Mouse (Mus musculus) liver, embryonic 14.5 days (tissue): ENCODE results near the gene Lmtk2. TPM values are rescaled to one million over a fixed set of nuclear protein-coding genes. Genes with fewer than 3 reads are reported as not detected.

ENCODE experiments used
- ATAC-seq: fragments of 200-750 bp; cut with Nextera tagmentation; 2 replicates; pipeline ENCODE4 v1.8.0; 2017; ENCODE audit warnings: moderate number of reproducible peaks, mild to moderate bottlenecking, moderate library complexity; ENCODE audit not compliant: insufficient read depth
- DNase-seq, 3 experiments: peaks; one replicate each; pipeline ENCODE4 v3.0.0-alpha.2; 2012 to 2013; ENCODE audit warnings: low read depth in 3 of 3, low spot score in 3 of 3
- H3K27ac ChIP-seq: fragments of 300-500 bp; sonication (generic); 2 replicates; pipeline ENCODE4 v1.5.1; 2014; ENCODE audit warnings: moderate library complexity, mild to moderate bottlenecking, control low read depth, inconsistent platforms
- H3K27me3 ChIP-seq: fragments of 300-500 bp; sonication (generic); 2 replicates; pipeline ENCODE4 v1.6.1; 2014; ENCODE audit warnings: mild to moderate bottlenecking, low read length, moderate library complexity; ENCODE audit not compliant: control insufficient read depth, insufficient read depth
- H3K36me3 ChIP-seq: fragments of 300-500 bp; sonication (generic); replicated peaks from 2 replicates; pipeline ENCODE4 v1.6.1; 2014; ENCODE audit warnings: low read depth; ENCODE audit not compliant: control insufficient read depth, insufficient read depth
- H3K4me1 ChIP-seq, 2 experiments: fragments of 200-500 bp in 1 of 2; fragments of 300-500 bp in 1 of 2; sonication (generic) in 1 of 2; replicated peaks; 2 replicates each; pipeline ENCODE4 v1.6.1; 2012 to 2014; ENCODE audit warnings: antibody characterized with exemption in 1 of 2, inconsistent platforms in 1 of 2, low read length in 1 of 2; ENCODE audit not compliant: control insufficient read depth in 2 of 2, insufficient read depth in 2 of 2
- H3K4me2 ChIP-seq: fragments of 300-500 bp; sonication (generic); 2 replicates; pipeline ENCODE4 v1.6.1; 2014; ENCODE audit warnings: low read depth, mild to moderate bottlenecking, control low read depth, moderate library complexity
- H3K4me3 ChIP-seq, 2 experiments: fragments of 200-500 bp in 1 of 2; fragments of 300-500 bp in 1 of 2; sonication (generic) in 1 of 2; 2 replicates each; pipeline ENCODE4 v1.5.1; 2012 to 2014; ENCODE audit warnings: low read depth in 2 of 2, low read length in 2 of 2, mild to moderate bottlenecking in 2 of 2, control low read depth in 1 of 2, inconsistent platforms in 1 of 2, moderate library complexity in 1 of 2; ENCODE audit not compliant: insufficient read depth in 1 of 2
- H3K9ac ChIP-seq: fragments of 300-500 bp; sonication (generic); replicated peaks from 2 replicates; pipeline ENCODE4 v1.6.1; 2014; ENCODE audit warnings: mild to moderate bottlenecking, control low read depth, moderate library complexity
- H3K9me3 ChIP-seq: fragments of 300-500 bp; sonication (generic); 2 replicates; pipeline ENCODE4 v1.6.1; 2016; ENCODE audit warnings: low read length, mixed read lengths; ENCODE audit not compliant: control insufficient read depth
- CTCF ChIP-seq: IDR thresholded peaks from 2 replicates; pipeline ENCODE4 v1.5.1; 2016; ENCODE audit warnings: antibody characterized with exemption, low read depth, control low read depth
- EP300 ChIP-seq: IDR thresholded peaks from 2 replicates; pipeline ENCODE4 v1.6.1; 2016; ENCODE audit warnings: antibody characterized with exemption, low read depth
- WGBS: fragments of 180-500 bp; shearing (Covaris S2); extraction: QIAGEN DNeasy Blood & Tissue Kit; methylation state at CpG from one replicate; pipeline ENCODE4 v1.1.7; 2014; ENCODE audit not compliant: insufficient replicate concordance; 5-methylcytosine and 5-hydroxymethylcytosine counted together
- polyA plus RNA-seq, 2 experiments: library from polyadenylated mRNA; depleted of rRNA in 1 of 2; stranded (reverse) in 1 of 2; unstranded in 1 of 2; fragments of >200 nt; fragmentation: Nextera tagmentation in 1 of 2; extraction: Ambion mirVana in 1 of 2; gene quantifications; 2 replicates each; pipeline versions ENCODE4 v1.2.1 to v1.2.3; 2012 to 2014

The Lmtk2 gene
- polyA plus RNA-seq, 2 experiments, result 1.5 to 2.9 TPM

GRCm38 (mm10) chr5:144204911-144205310, 104.7 kb downstream of the Lmtk2 start:
- WGBS, result 70% methylated on average over 10 of the region's 10 CpGs

GRCm38 (mm10) chr5:144206069-144206468, 105.8 kb downstream of the Lmtk2 start:
- Histone ChIP-seq H3K27me3 (no peaks in the 10 kb centered on the region), H3K9ac (no peak overlapping the region), H3K4me3 (no peak overlapping the region), H3K36me3 (no peaks in the 10 kb centered on the region), H3K4me2 (no peak overlapping the region), H3K27ac (no peak overlapping the region), H3K9me3 (no peaks in the 10 kb centered on the region), H3K4me1 (no peaks in the 10 kb centered on the region)
- no peak for DNase-seq
- 79% methylated on average over 15 of the region's 15 CpGs for WGBS
- no peak for TF ChIP-seq EP300
- no peak for TF ChIP-seq CTCF
- ATAC-seq, result no peak

More at GRCm38 (mm10) chr5:144204911-144205310, 104.7 kb downstream of the Lmtk2 start:
- no peak overlapping the region for H3K27ac ChIP-seq
- TF ChIP-seq EP300, result no peak
- TF ChIP-seq CTCF, result no peak
- H3K4me2 ChIP-seq, result no peak overlapping the region
- no peak for DNase-seq
- H3K36me3 ChIP-seq, result no peaks in the 10 kb centered on the region
- H3K4me3 ChIP-seq, result no peak overlapping the region
- H3K27me3 ChIP-seq, result no peaks in the 10 kb centered on the region
- ATAC-seq, result no peak
- H3K9me3 ChIP-seq, result no peaks in the 10 kb centered on the region
- H3K4me1 ChIP-seq, result no peaks in the 10 kb centered on the region
- no peak overlapping the region for H3K9ac ChIP-seq

- Histone ChIP-seq H3K4me1 (no peaks in the 10 kb centered on the region), H3K27ac (no peak overlapping the region), H3K4me2 (no peak overlapping the region), H3K4me3 (no peak overlapping the region), H3K27me3 (no peaks in the 10 kb centered on the region), H3K9me3 (no peaks in the 10 kb centered on the region), H3K36me3 (no peaks in the 10 kb centered on the region), H3K9ac (no peak overlapping the region)
- TF ChIP-seq EP300, result no peak
- TF ChIP-seq CTCF, result peak; percentile 86
- WGBS, result 44% methylated on average over 11 of the region's 11 CpGs
- DNase-seq (no peak), ATAC-seq (no peak)
These were observed 107.2 kb downstream of the Lmtk2 start for GRCm38 (mm10) chr5:144207478-144207877.

- Histone ChIP-seq H3K4me2 (no peak overlapping the region), H3K36me3 (no peaks in the 10 kb centered on the region), H3K27me3 (no peaks in the 10 kb centered on the region), H3K4me1 (no peaks in the 10 kb centered on the region), H3K9ac (no peak overlapping the region), H3K4me3 (no peak overlapping the region), H3K27ac (no peak overlapping the region), H3K9me3 (no peaks in the 10 kb centered on the region)
- no peak for TF ChIP-seq EP300
- peak; percentile 94 for TF ChIP-seq CTCF
- WGBS, result 20% methylated on average over 7 of the region's 7 CpGs
- DNase-seq (peak in 1 of 3 experiments; percentile 28), ATAC-seq (no peak)
These were observed 114.2 kb downstream of the Lmtk2 start for GRCm38 (mm10) chr5:144214453-144214852.

- TF ChIP-seq EP300 (no peak), CTCF (no peak)
- 13% methylated on average over 2 of the region's 2 CpGs for WGBS
- no peaks in the 10 kb centered on the region for H3K36me3 ChIP-seq
- no peaks in the 10 kb centered on the region for H3K9me3 ChIP-seq
- H3K4me2 ChIP-seq, result no peak overlapping the region
- ATAC-seq (no peak), DNase-seq (no peak)
- no peak overlapping the region for H3K27ac ChIP-seq
- no peaks in the 10 kb centered on the region for H3K4me1 ChIP-seq
- no peak overlapping the region for H3K4me3 ChIP-seq
- H3K9ac ChIP-seq, result no peak overlapping the region
- no peaks in the 10 kb centered on the region for H3K27me3 ChIP-seq
These were observed 115.8 kb downstream of the Lmtk2 start for GRCm38 (mm10) chr5:144215992-144216391.

- TF ChIP-seq EP300, result no peak
- no peak for TF ChIP-seq CTCF
- no peak overlapping the region for H3K27ac ChIP-seq
- DNase-seq (no peak), ATAC-seq (no peak)
- WGBS, result 45% methylated on average over 7 of the region's 7 CpGs
- peaks cover 0 to 8% of the 10 kb centered on the region in 2 experiments; a peak in 1 of 4 replicates for H3K4me1 ChIP-seq
- H3K9ac ChIP-seq, result no peak overlapping the region
- H3K36me3 ChIP-seq, result no peaks in the 10 kb centered on the region
- H3K4me3 ChIP-seq, result no peak overlapping the region
- H3K4me2 ChIP-seq, result no peak overlapping the region
- no peaks in the 10 kb centered on the region for H3K9me3 ChIP-seq
- no peaks in the 10 kb centered on the region for H3K27me3 ChIP-seq
These were observed 117.8 kb downstream of the Lmtk2 start for GRCm38 (mm10) chr5:144218061-144218460.
